Mouse (Mus musculus): ENCODE results near the gene Ankrd13b. TPM values are rescaled to one million over a fixed set of nuclear protein-coding genes. Genes with fewer than 3 reads are reported as not detected.

Ankrd13b gene
- polyA plus RNA-seq, 1 experiment = 2.9 TPM

- TF ChIP-seq POLR2A (IDR thresholded peaks at IDR 0.05; ENCODE audit: control insufficient read depth, low read depth, low read length) = no peak
- no peak for TF ChIP-seq CTCF (IDR thresholded peaks at IDR 0.05; ENCODE audit: control insufficient read depth, insufficient read depth, insufficient replicate concordance, low read depth, low read length)
- Histone ChIP-seq H3K27me3 (ENCODE audit: control insufficient read depth, insufficient read depth, low read length) (no peaks in the 10 kb centered on the region), H3K36me3 (ENCODE audit: control insufficient read depth, insufficient read depth, low read length) (no peaks in the 10 kb centered on the region), H3K4me1 (ENCODE audit: control insufficient read depth, insufficient read depth, low read length) (peaks cover 11% of the 10 kb centered on the region), H3K4me3 (ENCODE audit: control insufficient read depth, low read depth, low read length) (no peak overlapping the region), H3K27ac (ENCODE audit: control insufficient read depth, insufficient read depth, low read depth, low read length) (no peak overlapping the region)
Observed at GRCm38 (mm10) chr11:77520601-77521529, 31.4 kb upstream of the Ankrd13b start.

GRCm38 (mm10) chr11:77519043-77519442, 29.6 kb upstream of the Ankrd13b start, which contains the start of gene Gm10392:
Gene Gm10392 (minus strand): TSS chr11:77519198.
- no peak for TF ChIP-seq POLR2A (IDR thresholded peaks at IDR 0.05; ENCODE audit: control insufficient read depth, low read depth, low read length)
- no peak for TF ChIP-seq CTCF (IDR thresholded peaks at IDR 0.05; ENCODE audit: control insufficient read depth, insufficient read depth, insufficient replicate concordance, low read depth, low read length)
- no peaks in the 10 kb centered on the region for H3K36me3 ChIP-seq (ENCODE audit: control insufficient read depth, insufficient read depth, low read length)
- no peaks in the 10 kb centered on the region for H3K27me3 ChIP-seq (ENCODE audit: control insufficient read depth, insufficient read depth, low read length)
- no peak within 1 kb of the TSS for H3K27ac ChIP-seq (ENCODE audit: control insufficient read depth, insufficient read depth, low read depth, low read length)
- H3K4me1 ChIP-seq (ENCODE audit: control insufficient read depth, insufficient read depth, low read length) = peaks cover 26% of the 10 kb centered on the region
- H3K4me3 ChIP-seq (ENCODE audit: control insufficient read depth, low read depth, low read length) = no peak within 1 kb of the TSS

DNA sequence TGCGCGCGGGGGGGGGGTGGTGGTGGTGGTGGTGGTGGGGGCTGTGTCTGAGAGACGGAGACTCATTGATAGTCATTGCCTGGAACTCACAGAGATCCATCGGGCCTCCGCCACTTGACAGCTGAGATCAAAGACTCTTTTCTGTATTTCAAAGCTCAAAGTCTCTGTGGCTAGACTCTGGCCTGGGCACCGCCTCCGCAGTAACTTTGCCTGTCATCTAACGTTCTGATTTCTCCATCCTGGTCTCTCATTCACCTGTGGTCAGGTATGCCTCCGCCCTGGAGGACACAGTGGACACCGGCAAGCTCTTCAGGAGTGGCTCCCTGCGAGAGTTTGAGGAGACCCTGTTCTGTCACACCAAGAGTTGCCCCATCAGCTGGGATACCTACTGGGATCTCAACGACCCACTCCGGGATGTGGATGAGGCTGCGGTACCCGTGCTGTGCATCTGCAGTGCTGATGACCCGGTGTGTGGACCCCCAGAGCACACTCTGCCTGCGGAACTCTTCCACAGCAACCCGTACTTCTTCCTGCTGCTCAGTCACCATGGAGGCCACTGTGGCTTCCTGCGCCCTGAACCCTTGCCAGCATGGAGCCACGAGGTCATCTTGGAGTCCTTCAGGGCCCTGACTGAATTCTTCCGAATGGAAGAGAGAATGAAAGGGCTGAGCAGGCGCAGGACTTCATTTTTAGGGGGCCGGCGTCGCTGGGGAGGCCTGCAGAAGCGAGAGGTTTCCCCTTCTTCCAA, 28.7 kb upstream of the Ankrd13b start:
- peaks cover 32% of the 10 kb centered on the region for H3K4me1 ChIP-seq (ENCODE audit: control insufficient read depth, insufficient read depth, low read length)

GRCm38 (mm10) chr11:77516553-77517425, 27.3 kb upstream of the Ankrd13b start:
- Histone ChIP-seq H3K27me3 (ENCODE audit: control insufficient read depth, insufficient read depth, low read length) (no peaks in the 10 kb centered on the region), H3K36me3 (ENCODE audit: control insufficient read depth, insufficient read depth, low read length) (no peaks in the 10 kb centered on the region), H3K4me3 (ENCODE audit: control insufficient read depth, low read depth, low read length) (no peak overlapping the region), H3K4me1 (ENCODE audit: control insufficient read depth, insufficient read depth, low read length) (peaks cover 35% of the 10 kb centered on the region), H3K27ac (ENCODE audit: control insufficient read depth, insufficient read depth, low read depth, low read length) (no peak overlapping the region)
- TF ChIP-seq POLR2A (IDR thresholded peaks at IDR 0.05; ENCODE audit: control insufficient read depth, low read depth, low read length) = no peak
- no peak for TF ChIP-seq CTCF (IDR thresholded peaks at IDR 0.05; ENCODE audit: control insufficient read depth, insufficient read depth, insufficient replicate concordance, low read depth, low read length)

More for the DNA sequence above, 28.7 kb upstream of the Ankrd13b start:
- H3K27ac ChIP-seq (ENCODE audit: control insufficient read depth, insufficient read depth, low read depth, low read length) = no peak overlapping the region
- no peaks in the 10 kb centered on the region for H3K36me3 ChIP-seq (ENCODE audit: control insufficient read depth, insufficient read depth, low read length)
- no peaks in the 10 kb centered on the region for H3K27me3 ChIP-seq (ENCODE audit: control insufficient read depth, insufficient read depth, low read length)
- no peak overlapping the region for H3K4me3 ChIP-seq (ENCODE audit: control insufficient read depth, low read depth, low read length)
- TF ChIP-seq POLR2A (IDR thresholded peaks at IDR 0.05; ENCODE audit: control insufficient read depth, low read depth, low read length) = no peak
- no peak for TF ChIP-seq CTCF (IDR thresholded peaks at IDR 0.05; ENCODE audit: control insufficient read depth, insufficient read depth, insufficient replicate concordance, low read depth, low read length)

DNA sequence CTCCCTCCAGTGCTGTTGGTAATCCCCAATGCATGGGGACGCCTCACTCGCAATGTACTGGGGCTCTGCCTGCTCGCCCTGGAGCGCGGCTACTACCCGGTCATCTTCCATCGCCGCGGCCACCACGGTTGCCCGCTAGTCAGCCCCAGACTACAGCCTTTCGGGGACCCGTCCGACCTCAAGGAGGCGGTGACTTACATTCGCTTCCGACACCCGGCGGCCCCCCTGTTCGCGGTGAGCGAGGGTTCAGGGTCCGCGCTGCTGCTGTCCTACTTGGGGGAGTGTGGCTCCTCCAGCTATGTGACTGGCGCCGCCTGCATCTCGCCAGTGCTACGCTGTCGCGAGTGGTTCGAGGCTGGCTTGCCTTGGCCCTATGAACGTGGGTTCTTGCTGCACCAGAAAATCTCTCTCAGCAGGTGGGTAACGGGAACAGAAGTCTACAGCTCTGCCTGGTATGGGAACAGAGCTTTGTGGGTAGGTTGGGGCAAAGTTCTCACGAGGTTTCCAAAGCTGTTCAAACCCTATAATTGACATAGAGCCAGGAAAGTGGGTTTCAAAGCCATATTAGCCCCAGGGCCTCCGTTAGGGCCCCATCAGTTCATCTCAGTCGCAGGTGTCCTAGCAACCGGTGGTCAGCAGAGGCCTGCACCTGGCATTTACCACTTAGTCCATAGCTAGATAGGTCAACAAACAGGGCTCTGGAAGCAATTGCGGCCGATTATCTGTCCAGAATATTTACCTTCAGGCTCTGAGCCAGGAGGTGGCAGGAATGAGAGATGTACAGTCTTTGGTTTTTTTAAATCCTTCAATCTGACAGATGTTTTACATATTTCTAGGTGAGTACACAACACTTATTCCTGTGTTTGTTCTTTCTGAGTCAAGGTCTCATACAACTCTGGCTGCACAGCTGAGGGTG, 26.4 kb upstream of the Ankrd13b start, which contains the start of gene Trp53i13:
Gene Trp53i13 (minus strand): TSS at position 344 of the 916 bp plus-strand sequence.
- Histone ChIP-seq H3K27ac (ENCODE audit: control insufficient read depth, insufficient read depth, low read depth, low read length) (no peak within 1 kb of the TSS), H3K4me1 (ENCODE audit: control insufficient read depth, insufficient read depth, low read length) (peaks cover 35% of the 10 kb centered on the region), H3K27me3 (ENCODE audit: control insufficient read depth, insufficient read depth, low read length) (no peaks in the 10 kb centered on the region), H3K4me3 (ENCODE audit: control insufficient read depth, low read depth, low read length) (peak within 1 kb of the TSS; percentile 77), H3K36me3 (ENCODE audit: control insufficient read depth, insufficient read depth, low read length) (no peaks in the 10 kb centered on the region)
- no peak for TF ChIP-seq CTCF (IDR thresholded peaks at IDR 0.05; ENCODE audit: control insufficient read depth, insufficient read depth, insufficient replicate concordance, low read depth, low read length)
- no peak for TF ChIP-seq POLR2A (IDR thresholded peaks at IDR 0.05; ENCODE audit: control insufficient read depth, low read depth, low read length)
